Mouse (Mus musculus) testis, adult 2 months (tissue): ENCODE measurements around the gene Dct. TPM values are rescaled to one million over a fixed set of nuclear protein-coding genes. Genes with fewer than 3 reads are reported as not detected.

ENCODE experiments used
- H3K27ac ChIP-seq: fragments of 200-500 bp; 2 replicates; pipeline ENCODE4 v1.5.1; 2012; ENCODE audit warnings: low read depth, low read length; ENCODE audit not compliant: control insufficient read depth, insufficient read depth
- H3K27me3 ChIP-seq: fragments of 200-500 bp; 2 replicates; pipeline ENCODE4 v1.6.1; 2012; ENCODE audit warnings: mild to moderate bottlenecking, low read length, moderate library complexity; ENCODE audit not compliant: control insufficient read depth, insufficient read depth
- H3K36me3 ChIP-seq: fragments of 200-500 bp; 2 replicates; pipeline ENCODE4 v1.6.1; 2012; ENCODE audit warnings: mild to moderate bottlenecking, low read length; ENCODE audit not compliant: control insufficient read depth, insufficient read depth
- H3K4me1 ChIP-seq: fragments of 200-500 bp; 2 replicates; pipeline ENCODE4 v1.6.1; 2012; ENCODE audit warnings: low read length; ENCODE audit not compliant: control insufficient read depth, insufficient read depth
- H3K4me3 ChIP-seq: fragments of 200-500 bp; 2 replicates; pipeline ENCODE4 v1.5.1; 2012; ENCODE audit warnings: low read depth, mild to moderate bottlenecking, low read length, moderate library complexity, mixed read lengths; ENCODE audit not compliant: control insufficient read depth
- CTCF ChIP-seq: fragments of 200-500 bp; IDR thresholded peaks from 2 replicates; pipeline ENCODE4 v1.5.1; 2012; ENCODE audit warnings: low read depth, mild to moderate bottlenecking, inconsistent platforms, low read length, moderate library complexity; ENCODE audit not compliant: control insufficient read depth, insufficient read depth, insufficient replicate concordance
- POLR2A ChIP-seq: fragments of 200-500 bp; IDR thresholded peaks from 2 replicates; pipeline ENCODE4 v1.6.1; 2012; ENCODE audit warnings: low read depth, mild to moderate bottlenecking, inconsistent platforms, low read length, moderate library complexity; ENCODE audit not compliant: control insufficient read depth
- polyA plus RNA-seq: library from polyadenylated mRNA; depleted of rRNA; stranded (reverse); fragments of >200 nt; gene quantifications from 2 replicates; pipeline ENCODE4 v1.2.3, GENCODE M21; 2012

Dct gene
- polyA plus RNA-seq, 1 experiment: 5.0 TPM

DNA sequence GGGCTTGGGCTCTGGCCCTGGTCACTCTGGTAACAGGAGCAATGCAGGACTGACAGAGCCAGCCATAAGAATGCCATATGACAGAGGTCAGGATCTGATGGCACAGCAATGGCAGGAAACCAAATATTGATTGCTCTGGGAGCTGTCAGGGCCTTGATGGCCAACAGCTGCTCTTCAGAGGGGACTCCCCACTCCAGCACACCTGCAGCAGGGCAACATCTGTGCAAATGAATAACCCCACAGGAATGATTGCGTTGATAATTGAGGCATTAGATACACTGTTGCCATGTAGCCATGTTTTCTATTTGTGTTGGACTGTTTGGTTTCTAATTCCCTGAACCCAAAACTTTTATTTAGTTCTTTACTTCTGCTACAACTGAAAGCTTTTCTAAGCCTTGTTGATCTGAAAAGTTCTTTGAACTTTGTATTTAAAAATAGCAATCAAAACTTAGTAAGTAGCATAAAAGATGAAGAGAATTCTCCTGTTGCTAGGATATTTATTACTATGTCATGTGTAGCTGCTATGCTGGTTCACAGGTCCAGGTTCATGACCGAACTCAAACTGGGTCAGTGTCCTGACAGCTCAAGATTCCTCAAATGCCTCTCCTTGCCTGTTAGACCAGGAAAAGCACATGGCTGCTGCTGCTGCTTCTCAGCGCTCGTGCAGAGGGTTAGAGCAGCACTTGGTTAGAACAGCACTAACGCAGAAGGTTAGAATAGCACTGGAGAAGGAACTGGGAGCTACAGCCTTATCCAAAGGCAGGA, 34.4 kb upstream of the Dct start:
- no peaks in the 10 kb centered on the region for H3K36me3 ChIP-seq
- TF ChIP-seq POLR2A: no peak
- TF ChIP-seq CTCF: no peak
- no peak overlapping the region for H3K4me3 ChIP-seq
- no peak overlapping the region for H3K27ac ChIP-seq
- no peaks in the 10 kb centered on the region for H3K27me3 ChIP-seq
- H3K4me1 ChIP-seq: peaks cover 15% of the 10 kb centered on the region

DNA sequence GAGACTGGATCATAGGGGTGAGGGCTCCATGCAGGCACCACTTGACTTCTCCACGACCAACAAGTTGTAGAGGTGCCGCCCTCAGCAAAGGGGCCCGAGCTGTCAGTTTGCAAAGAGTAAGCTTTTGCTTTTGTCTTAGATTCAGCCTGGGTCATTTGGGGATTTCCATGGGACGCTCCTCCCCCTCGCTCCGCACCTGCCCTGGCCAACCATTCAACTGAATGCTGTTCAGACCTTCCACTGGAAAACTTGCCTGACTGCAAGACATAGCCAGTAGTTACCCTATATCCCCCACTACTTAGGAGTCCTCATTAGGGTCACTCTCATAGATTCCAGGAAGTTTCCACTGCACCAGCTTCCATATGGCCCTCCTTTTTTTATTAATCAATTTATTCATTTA, 31.8 kb upstream of the Dct start:
- Histone ChIP-seq H3K36me3 (no peaks in the 10 kb centered on the region), H3K4me3 (no peak overlapping the region), H3K4me1 (peaks cover 8% of the 10 kb centered on the region), H3K27me3 (no peaks in the 10 kb centered on the region), H3K27ac (no peak overlapping the region)
- TF ChIP-seq POLR2A (no peak), CTCF (no peak)

DNA sequence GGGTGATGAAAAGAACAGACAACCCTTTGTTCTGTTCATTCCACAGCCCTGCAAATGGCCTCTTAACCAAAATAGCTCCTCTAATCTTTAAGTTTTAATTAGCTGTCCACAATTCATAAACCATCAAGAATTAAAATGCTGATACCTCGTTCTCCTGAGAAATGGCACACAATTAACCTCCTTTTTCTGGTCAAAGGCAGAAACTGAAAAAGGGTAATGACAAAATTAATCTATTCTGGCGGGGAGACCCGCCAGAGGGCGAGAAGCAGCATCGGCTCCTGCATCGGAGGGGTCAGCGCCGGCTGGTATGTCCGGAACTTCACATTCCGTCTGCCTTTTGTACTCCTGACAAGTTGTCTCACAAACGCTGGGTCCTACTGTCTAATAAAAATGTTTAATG, 28.6 kb upstream of the Dct start:
- H3K4me1 ChIP-seq: no peaks in the 10 kb centered on the region
- no peak overlapping the region for H3K27ac ChIP-seq
- no peaks in the 10 kb centered on the region for H3K27me3 ChIP-seq
- H3K36me3 ChIP-seq: no peaks in the 10 kb centered on the region
- no peak for TF ChIP-seq POLR2A
- no peak for TF ChIP-seq CTCF
- no peak overlapping the region for H3K4me3 ChIP-seq

- H3K27ac ChIP-seq: no peak overlapping the region
Observed at GRCm38 (mm10) chr14:118070100-118070499, 18.1 kb upstream of the Dct start.

DNA sequence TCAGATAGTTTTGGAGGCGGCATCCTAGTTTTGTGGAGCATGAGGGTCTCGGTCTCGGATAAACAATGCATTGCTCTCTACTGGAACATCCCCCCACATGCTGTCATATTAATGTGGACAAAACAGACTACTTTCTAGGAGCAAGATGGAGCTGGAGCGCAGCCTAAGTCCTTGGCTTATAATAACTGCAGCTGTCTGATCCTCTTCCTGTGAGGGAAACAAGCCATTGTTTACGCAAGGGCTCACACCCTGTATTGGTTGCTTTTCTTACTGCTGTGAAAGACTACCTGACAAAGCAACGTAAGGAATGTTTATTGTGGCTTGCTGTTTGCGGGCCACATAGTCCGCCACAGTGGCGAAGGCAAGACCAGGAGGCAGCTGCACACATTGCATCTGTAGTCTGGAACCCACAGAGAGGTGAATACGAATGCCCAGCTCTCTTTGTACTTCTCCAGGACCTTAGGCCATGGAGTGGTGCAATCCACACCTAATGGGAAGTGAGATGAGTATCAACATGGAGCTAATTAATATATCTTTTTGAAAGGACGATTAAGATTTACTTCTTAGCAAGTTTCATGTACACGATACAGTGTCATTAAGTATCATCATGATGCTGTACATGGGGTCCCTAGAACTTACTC, 17.5 kb upstream of the Dct start:
- Histone ChIP-seq H3K4me3 (no peak overlapping the region), H3K27me3 (no peaks in the 10 kb centered on the region), H3K4me1 (no peaks in the 10 kb centered on the region), H3K27ac (no peak overlapping the region), H3K36me3 (no peaks in the 10 kb centered on the region)
- TF ChIP-seq CTCF (no peak), POLR2A (no peak)

More at GRCm38 (mm10) chr14:118070100-118070499, 18.1 kb upstream of the Dct start:
- no peaks in the 10 kb centered on the region for H3K27me3 ChIP-seq
- TF ChIP-seq POLR2A (no peak), CTCF (no peak)
- no peaks in the 10 kb centered on the region for H3K4me1 ChIP-seq
- H3K4me3 ChIP-seq: no peak overlapping the region
- no peaks in the 10 kb centered on the region for H3K36me3 ChIP-seq

DNA sequence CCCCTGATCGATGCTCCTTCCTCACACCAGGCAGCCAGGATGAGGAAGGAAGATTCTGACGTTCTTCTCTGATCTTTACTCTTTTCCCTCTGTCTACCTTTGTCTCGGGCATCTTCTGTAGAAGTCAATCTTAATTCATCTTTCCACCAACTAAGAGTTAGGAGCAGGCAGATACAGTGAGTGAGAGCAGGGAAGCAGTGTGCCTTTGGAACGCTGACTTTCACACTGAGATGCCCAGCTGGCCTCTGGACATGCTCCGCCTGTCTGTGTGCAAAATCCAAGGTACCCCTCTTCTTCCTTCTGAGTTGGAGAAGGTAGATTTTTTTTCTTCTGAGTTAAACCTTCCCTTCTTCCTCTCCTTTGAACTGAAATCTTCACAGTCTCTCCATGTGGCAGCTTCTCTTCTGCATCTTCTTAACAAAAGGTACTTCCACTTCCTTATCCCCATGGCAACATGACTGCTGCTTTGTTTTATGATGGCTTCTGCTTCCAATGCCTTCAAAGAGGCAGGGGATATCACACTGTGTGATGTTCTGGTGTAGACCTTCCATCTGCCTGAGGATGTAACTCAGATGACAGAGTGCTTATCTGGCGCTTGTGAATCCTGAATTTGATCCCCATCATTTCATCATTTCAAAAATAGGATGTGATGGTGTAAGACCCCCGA, 9.9 kb upstream of the Dct start:
- Histone ChIP-seq H3K4me3 (no peak overlapping the region), H3K27ac (no peak overlapping the region), H3K36me3 (no peaks in the 10 kb centered on the region), H3K27me3 (no peaks in the 10 kb centered on the region), H3K4me1 (peaks cover 3% of the 10 kb centered on the region)
- TF ChIP-seq CTCF (no peak), POLR2A (no peak)

DNA sequence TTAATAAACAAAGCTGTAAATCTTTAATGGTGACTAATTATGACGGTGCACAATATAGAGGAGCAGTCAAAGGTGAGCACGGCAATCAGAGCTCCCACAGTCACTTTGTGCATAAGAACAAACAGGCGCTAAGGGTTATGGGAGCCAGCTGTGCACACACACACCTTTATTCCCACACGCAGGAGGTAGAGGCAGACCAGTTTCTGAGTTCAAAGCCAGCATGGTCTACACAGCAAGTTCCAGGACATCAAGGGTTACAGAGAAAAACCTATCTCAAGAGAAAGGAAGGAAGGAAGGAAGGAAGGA, 6.5 kb upstream of the Dct start:
- Histone ChIP-seq H3K4me3 (no peak overlapping the region), H3K27ac (no peak overlapping the region), H3K36me3 (no peaks in the 10 kb centered on the region), H3K27me3 (no peaks in the 10 kb centered on the region), H3K4me1 (peaks cover 3% of the 10 kb centered on the region)
- TF ChIP-seq CTCF (no peak), POLR2A (no peak)
